Mouse (Mus musculus) forebrain, embryonic 15.5 days (tissue): ENCODE results near the gene Cry2. TPM values are rescaled to one million over a fixed set of nuclear protein-coding genes. Genes with fewer than 3 reads are reported as not detected.

ENCODE experiments used
- ATAC-seq: fragments of 200-750 bp; cut with Nextera tagmentation; replicated peaks from 2 replicates; pipeline ENCODE4 v1.8.0; 2017; ENCODE audit warnings: mild to moderate bottlenecking, moderate TSS enrichment, moderate library complexity
- H3K27ac ChIP-seq: fragments of 300-500 bp; sonication (generic); replicated peaks from 2 replicates; pipeline ENCODE4 v1.5.1; 2015; ENCODE audit warnings: mild to moderate bottlenecking, inconsistent platforms
- H3K27me3 ChIP-seq: fragments of 300-500 bp; sonication (generic); 2 replicates; pipeline ENCODE4 v1.6.1; 2015; ENCODE audit warnings: inconsistent platforms
- H3K36me3 ChIP-seq: fragments of 300-500 bp; sonication (generic); 2 replicates; pipeline ENCODE4 v1.6.1; 2015; ENCODE audit warnings: mild to moderate bottlenecking, inconsistent platforms
- H3K4me1 ChIP-seq: fragments of 300-500 bp; sonication (generic); 2 replicates; pipeline ENCODE4 v1.6.1; 2015; ENCODE audit warnings: inconsistent platforms
- H3K4me2 ChIP-seq: fragments of 300-500 bp; sonication (generic); replicated peaks from 2 replicates; pipeline ENCODE4 v1.6.1; 2015; ENCODE audit warnings: mild to moderate bottlenecking, inconsistent platforms
- H3K4me3 ChIP-seq: fragments of 300-500 bp; sonication (generic); 2 replicates; pipeline ENCODE4 v1.5.1; 2015; ENCODE audit warnings: mild to moderate bottlenecking, inconsistent platforms
- H3K9ac ChIP-seq: fragments of 300-500 bp; sonication (generic); replicated peaks from 2 replicates; pipeline ENCODE4 v1.6.1; 2015; ENCODE audit warnings: mild to moderate bottlenecking, inconsistent platforms
- H3K9me3 ChIP-seq: fragments of 300-500 bp; sonication (generic); 2 replicates; pipeline ENCODE4 v1.6.1; 2016; ENCODE audit warnings: inconsistent platforms
- WGBS: fragments of 180-500 bp; shearing (Covaris S2); methylation state at CpG from one replicate; pipeline ENCODE4 v1.1.7; 2015; ENCODE audit warnings: mixed read lengths; 5-methylcytosine and 5-hydroxymethylcytosine counted together
- polyA plus RNA-seq: library from polyadenylated mRNA; unstranded; fragments of >200 nt; fragmentation: Nextera tagmentation; extraction: Ambion mirVana; gene quantifications from 2 replicates; pipeline ENCODE4 v1.2.1, GENCODE M21; 2015

Cry2 gene
- polyA plus RNA-seq, 1 experiment from 2014 or later, result 37.0 TPM

GRCm38 (mm10) chr2:92391116-92391515, 42.7 kb downstream of the Cry2 start:
- Histone ChIP-seq H3K36me3 (peaks cover 12% of the 10 kb centered on the region), H3K9ac (no peak overlapping the region), H3K27me3 (no peaks in the 10 kb centered on the region), H3K4me2 (no peak overlapping the region), H3K27ac (no peak overlapping the region), H3K9me3 (no peaks in the 10 kb centered on the region), H3K4me3 (no peak overlapping the region), H3K4me1 (peaks cover 57% of the 10 kb centered on the region)
- ATAC-seq, result no peak
- 80% methylated on average over 8 of the region's 8 CpGs for WGBS

- H3K9ac ChIP-seq, result no peak overlapping the region
- peak overlapping the region; percentile 66; the same call in 1 of the 2 replicates for H3K4me2 ChIP-seq
- peaks cover 57% of the 10 kb centered on the region for H3K4me1 ChIP-seq
- H3K9me3 ChIP-seq, result no peaks in the 10 kb centered on the region
- H3K36me3 ChIP-seq, result peaks cover 20% of the 10 kb centered on the region
- H3K27ac ChIP-seq, result peak overlapping the region; percentile 93
- ATAC-seq, result no peak
- no peak overlapping the region for H3K4me3 ChIP-seq
- WGBS, result 70% methylated on average over 6 of the region's 6 CpGs
- no peaks in the 10 kb centered on the region for H3K27me3 ChIP-seq
Measured at GRCm38 (mm10) chr2:92390206-92390930, 43.5 kb downstream of the Cry2 start.

- Histone ChIP-seq H3K4me3 (peak overlapping the region; percentile 83), H3K4me2 (peak overlapping the region; percentile 66), H3K27ac (peak overlapping the region; percentile 93), H3K9me3 (no peaks in the 10 kb centered on the region), H3K27me3 (no peaks in the 10 kb centered on the region), H3K4me1 (peaks cover 57% of the 10 kb centered on the region), H3K9ac (peak overlapping the region; percentile 84), H3K36me3 (peaks cover 27% of the 10 kb centered on the region)
- 1% methylated on average over 10 of the region's 10 CpGs for WGBS
- peak; percentile 21; the same call in 1 of the 2 replicates for ATAC-seq
Measured at GRCm38 (mm10) chr2:92389645-92390044, 44.2 kb downstream of the Cry2 start.

- H3K4me3 ChIP-seq, result peak overlapping the region; percentile 83
- H3K9me3 ChIP-seq, result no peaks in the 10 kb centered on the region
- 1% methylated on average over 57 of the region's 62 CpGs for WGBS
- peak overlapping the region; percentile 84 for H3K9ac ChIP-seq
- ATAC-seq, result peak; percentile 91
- H3K36me3 ChIP-seq, result peaks cover 32% of the 10 kb centered on the region
- H3K4me1 ChIP-seq, result peaks cover 57% of the 10 kb centered on the region
- H3K4me2 ChIP-seq, result peak overlapping the region; percentile 66
- peak overlapping the region; percentile 93 for H3K27ac ChIP-seq
- no peaks in the 10 kb centered on the region for H3K27me3 ChIP-seq
Measured at GRCm38 (mm10) chr2:92388891-92389641, 44.8 kb downstream of the Cry2 start.

GRCm38 (mm10) chr2:92388081-92388517, 45.7 kb downstream of the Cry2 start:
- WGBS, result 33% methylated on average over 3 of the region's 3 CpGs
- peaks cover 55% of the 10 kb centered on the region for H3K4me1 ChIP-seq

GRCm38 (mm10) chr2:92387646-92388045, 46.2 kb downstream of the Cry2 start:
- peak overlapping the region; percentile 93; the same call in 1 of the 2 replicates for H3K27ac ChIP-seq
- no peaks in the 10 kb centered on the region for H3K27me3 ChIP-seq
- peak overlapping the region; percentile 66 for H3K4me2 ChIP-seq
- peak overlapping the region; percentile 84 for H3K9ac ChIP-seq
- no peak for ATAC-seq
- peaks cover 46% of the 10 kb centered on the region for H3K36me3 ChIP-seq
- 69% methylated on average over 4 of the region's 4 CpGs for WGBS
- H3K9me3 ChIP-seq, result no peaks in the 10 kb centered on the region
- peaks cover 51% of the 10 kb centered on the region for H3K4me1 ChIP-seq
- peak overlapping the region; percentile 83 for H3K4me3 ChIP-seq

More at GRCm38 (mm10) chr2:92388081-92388517, 45.7 kb downstream of the Cry2 start:
- peak overlapping the region; percentile 83 for H3K4me3 ChIP-seq
- peak overlapping the region; percentile 66 for H3K4me2 ChIP-seq
- peaks cover 42% of the 10 kb centered on the region for H3K36me3 ChIP-seq
- no peaks in the 10 kb centered on the region for H3K9me3 ChIP-seq
- peak overlapping the region; percentile 84 for H3K9ac ChIP-seq
- no peak for ATAC-seq
- no peaks in the 10 kb centered on the region for H3K27me3 ChIP-seq
- peak overlapping the region; percentile 93 for H3K27ac ChIP-seq

- Histone ChIP-seq H3K36me3 (peaks cover 53% of the 10 kb centered on the region), H3K4me2 (peak overlapping the region; percentile 66), H3K27ac (no peak overlapping the region), H3K9me3 (no peaks in the 10 kb centered on the region), H3K4me1 (peaks cover 44% of the 10 kb centered on the region), H3K4me3 (no peak overlapping the region), H3K27me3 (no peaks in the 10 kb centered on the region), H3K9ac (no peak overlapping the region)
- 94% methylated on average over 30 of the region's 30 CpGs for WGBS
- ATAC-seq, result no peak
Measured at GRCm38 (mm10) chr2:92386821-92387570, 46.8 kb downstream of the Cry2 start.

GRCm38 (mm10) chr2:92385113-92386051, 48.5 kb downstream of the Cry2 start:
- H3K36me3 ChIP-seq, result peaks cover 67% of the 10 kb centered on the region

GRCm38 (mm10) chr2:92384101-92384500, 49.7 kb downstream of the Cry2 start:
- H3K4me2 ChIP-seq, result no peak overlapping the region
- no peaks in the 10 kb centered on the region for H3K27me3 ChIP-seq
- peaks cover 18% of the 10 kb centered on the region for H3K4me1 ChIP-seq
- no peaks in the 10 kb centered on the region for H3K9me3 ChIP-seq
- 77% methylated on average over 4 of the region's 4 CpGs for whole genome bisulfite sequencing
- no peak overlapping the region for H3K4me3 ChIP-seq
- no peak overlapping the region for H3K9ac ChIP-seq
- H3K36me3 ChIP-seq, result peaks cover 72% of the 10 kb centered on the region
- no peak for ATAC-seq
- no peak overlapping the region for H3K27ac ChIP-seq

More at GRCm38 (mm10) chr2:92385113-92386051, 48.5 kb downstream of the Cry2 start:
- Histone ChIP-seq H3K9ac (no peak overlapping the region), H3K4me3 (no peak overlapping the region), H3K4me1 (peaks cover 28% of the 10 kb centered on the region), H3K4me2 (no peak overlapping the region), H3K27ac (no peak overlapping the region), H3K9me3 (no peaks in the 10 kb centered on the region), H3K27me3 (no peaks in the 10 kb centered on the region)
- ATAC-seq, result no peak
- WGBS, result 86% methylated on average over 22 of the region's 22 CpGs

GRCm38 (mm10) chr2:92382759-92383158, 51.1 kb downstream of the Cry2 start:
- Histone ChIP-seq H3K4me1 (peaks cover 9% of the 10 kb centered on the region), H3K36me3 (peaks cover 82% of the 10 kb centered on the region), H3K9ac (no peak overlapping the region), H3K9me3 (no peaks in the 10 kb centered on the region), H3K27ac (no peak overlapping the region), H3K4me2 (no peak overlapping the region), H3K4me3 (no peak overlapping the region), H3K27me3 (no peaks in the 10 kb centered on the region)
- WGBS, result 86% methylated on average over 4 of the region's 4 CpGs
- no peak for ATAC-seq
